Mouse (Mus musculus): ENCODE data around the gene Ift46. TPM values are rescaled to one million over a fixed set of nuclear protein-coding genes. Genes with fewer than 3 reads are reported as not detected.

Ift46 gene
- polyA plus RNA-seq, 1 experiment from 2014 or later: 98.3 TPM

DNA sequence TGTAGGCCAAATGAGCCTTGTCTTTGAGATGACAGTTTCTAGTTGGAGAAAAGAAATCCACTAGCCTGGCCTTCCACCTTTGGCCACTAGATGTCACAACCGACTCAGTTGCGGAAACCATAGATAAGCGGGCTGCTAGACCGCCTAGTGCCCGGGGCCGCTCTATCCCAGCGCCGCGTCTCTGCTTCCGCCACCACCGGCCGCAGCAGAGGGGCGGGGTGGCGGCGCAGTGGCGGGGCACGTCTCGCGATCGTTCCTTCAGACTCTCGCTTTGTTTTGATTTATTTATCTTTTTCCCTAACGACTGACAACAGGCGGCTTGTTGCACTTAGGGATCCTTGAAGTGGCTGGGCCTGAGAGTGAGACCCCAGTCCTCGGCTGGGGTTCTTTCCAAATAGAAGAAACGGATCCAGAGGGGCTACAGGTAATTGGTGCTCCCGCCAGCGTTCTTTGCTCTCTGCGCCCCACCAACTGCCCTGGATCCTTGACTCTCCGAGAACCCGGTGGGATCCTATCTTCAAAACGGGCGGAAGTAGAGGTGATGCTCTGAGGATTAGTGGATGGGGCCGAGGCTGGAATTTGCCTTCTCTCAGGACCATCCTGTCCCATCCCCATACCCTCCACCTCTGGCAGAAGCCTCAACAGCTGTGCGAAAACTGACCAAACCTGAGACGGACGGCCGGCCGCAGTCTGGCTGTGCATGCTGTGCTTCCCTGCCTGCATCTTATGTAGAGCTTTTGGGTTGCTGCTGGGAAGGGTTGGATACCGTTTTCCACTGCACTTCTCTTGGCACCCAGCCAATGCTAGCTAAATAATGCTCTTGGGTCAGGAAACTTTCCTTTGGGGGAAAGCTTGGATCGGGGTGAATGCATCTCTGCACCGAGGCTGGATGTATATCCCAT, 5.3 kb downstream of the Ift46 start:
- Histone ChIP-seq H3K4me2 (ENCODE audit: low read length) (peak overlapping the region; percentile 80), H3K9me3 (replicated peaks; ENCODE audit: low read length) (no peaks in the 10 kb centered on the region), H3K4me3 (replicated peaks; ENCODE audit: low read depth, low read length) (peak overlapping the region; percentile 80), H3K27me3 (ENCODE audit: insufficient read depth, low read length) (no peaks in the 10 kb centered on the region), H3K36me3 (ENCODE audit: insufficient read depth, low read length) (peaks cover 3% of the 10 kb centered on the region; the same call in 1 of the 2 replicates), H3K9ac (ENCODE audit: low read depth, low read length) (peak overlapping the region; percentile 91), H3K4me1 (replicated peaks; ENCODE audit: insufficient read depth, low read length) (no peaks in the 10 kb centered on the region), H3K27ac (peak overlapping the region; percentile 95)
- TF ChIP-seq CTCF (IDR thresholded peaks at IDR 0.05; ENCODE audit: low read depth): peak; percentile 96
- peak; percentile 99 for ATAC-seq (replicated peaks; ENCODE audit: low FRiP score, low read depth)
- DNase-seq (ENCODE audit: low spot score): peak; percentile 99
- under 1% methylated on average over 41 of the region's 41 CpGs for WGBS

- Histone ChIP-seq H3K4me3 (replicated peaks; ENCODE audit: low read depth, low read length) (no peak overlapping the region), H3K4me1 (replicated peaks; ENCODE audit: insufficient read depth, low read length) (no peaks in the 10 kb centered on the region), H3K27ac (no peak overlapping the region), H3K4me2 (ENCODE audit: low read length) (no peak overlapping the region), H3K9ac (ENCODE audit: low read depth, low read length) (no peak overlapping the region), H3K27me3 (ENCODE audit: insufficient read depth, low read length) (no peaks in the 10 kb centered on the region), H3K36me3 (ENCODE audit: insufficient read depth, low read length) (peaks cover 40% of the 10 kb centered on the region), H3K9me3 (replicated peaks; ENCODE audit: low read length) (no peaks in the 10 kb centered on the region)
- DNase-seq (ENCODE audit: low spot score) (no peak), ATAC-seq (replicated peaks; ENCODE audit: low FRiP score, low read depth) (no peak)
- 83% methylated on average over 9 of the region's 9 CpGs for WGBS
- TF ChIP-seq CTCF (IDR thresholded peaks at IDR 0.05; ENCODE audit: low read depth): no peak
Measured at GRCm38 (mm10) chr9:44792842-44793241, 25.1 kb downstream of the Ift46 start.

DNA sequence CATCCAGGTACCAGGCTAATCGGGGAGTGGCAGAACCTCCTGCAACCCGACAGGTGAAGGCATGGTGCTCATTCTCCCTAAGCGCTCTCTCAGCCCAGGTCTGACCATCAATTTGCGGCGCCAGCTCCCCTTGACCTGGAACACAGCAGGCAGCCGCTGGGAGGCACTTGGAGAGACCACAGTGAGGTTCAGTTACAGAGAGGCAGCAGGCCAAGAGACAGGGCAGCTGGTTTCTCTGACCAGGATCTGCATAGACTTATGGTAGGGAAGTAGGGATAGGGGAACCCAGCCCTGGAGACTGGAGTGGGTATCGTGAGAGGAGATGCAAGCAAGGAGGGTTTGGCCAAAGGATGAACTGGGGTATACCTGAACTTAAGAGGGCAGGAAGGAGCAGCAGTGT, 30.6 kb downstream of the Ift46 start:
- H3K4me3 ChIP-seq (replicated peaks; ENCODE audit: low read depth, low read length): peak overlapping the region; percentile 37; the same call in 1 of the 2 replicates
- TF ChIP-seq CTCF (IDR thresholded peaks at IDR 0.05; ENCODE audit: low read depth): no peak

GRCm38 (mm10) chr9:44799102-44799957, 31.6 kb downstream of the Ift46 start, which contains the start of gene Tmem25:
Tmem25 (minus strand) TSS chr9:44799307.
- Histone ChIP-seq H3K27me3 (ENCODE audit: insufficient read depth, low read length) (no peaks in the 10 kb centered on the region), H3K4me3 (replicated peaks; ENCODE audit: low read depth, low read length) (peak within 1 kb of the TSS; percentile 37), H3K4me2 (ENCODE audit: low read length) (peak within 1 kb of the TSS; percentile 68), H3K9me3 (replicated peaks; ENCODE audit: low read length) (no peaks in the 10 kb centered on the region), H3K9ac (ENCODE audit: low read depth, low read length) (peak within 1 kb of the TSS; percentile 63), H3K4me1 (replicated peaks; ENCODE audit: insufficient read depth, low read length) (no peaks in the 10 kb centered on the region; the same call in 1 of the 2 replicates), H3K36me3 (ENCODE audit: insufficient read depth, low read length) (no peaks in the 10 kb centered on the region), H3K27ac (peak within 1 kb of the TSS; percentile 87)
- TF ChIP-seq CTCF (IDR thresholded peaks at IDR 0.05; ENCODE audit: low read depth): no peak
- DNase-seq (ENCODE audit: low spot score) (peak; percentile 78), ATAC-seq (replicated peaks; ENCODE audit: low FRiP score, low read depth) (peak; percentile 89)
- under 1% methylated on average over 75 of the region's 75 CpGs for WGBS

More for the DNA sequence above, 30.6 kb downstream of the Ift46 start:
- ATAC-seq (replicated peaks; ENCODE audit: low FRiP score, low read depth) (no peak), DNase-seq (ENCODE audit: low spot score) (no peak)
- no peaks in the 10 kb centered on the region; the same call in 1 of the 2 replicates for H3K4me1 ChIP-seq (replicated peaks; ENCODE audit: insufficient read depth, low read length)
- no peaks in the 10 kb centered on the region for H3K9me3 ChIP-seq (replicated peaks; ENCODE audit: low read length)
- H3K9ac ChIP-seq (ENCODE audit: low read depth, low read length): peak overlapping the region; percentile 63; the same call in 1 of the 2 replicates
- H3K27ac ChIP-seq: peak overlapping the region; percentile 25; the same call in 1 of the 2 replicates
- peak overlapping the region; percentile 68 for H3K4me2 ChIP-seq (ENCODE audit: low read length)
- H3K36me3 ChIP-seq (ENCODE audit: insufficient read depth, low read length): 0 out of 2 replicates have a peak, but pooled peaks cover 2% of the 10 kb centered on the region
- no peaks in the 10 kb centered on the region for H3K27me3 ChIP-seq (ENCODE audit: insufficient read depth, low read length)
- 41% methylated on average over 7 of the region's 7 CpGs for WGBS

GRCm38 (mm10) chr9:44799958-44800324, 32.2 kb downstream of the Ift46 start:
- Histone ChIP-seq H3K4me2 (ENCODE audit: low read length) (peak overlapping the region; percentile 68), H3K36me3 (ENCODE audit: insufficient read depth, low read length) (no peaks in the 10 kb centered on the region), H3K27ac (peak overlapping the region; percentile 87), H3K4me3 (replicated peaks; ENCODE audit: low read depth, low read length) (peak overlapping the region; percentile 37; the same call in 1 of the 2 replicates), H3K27me3 (ENCODE audit: insufficient read depth, low read length) (no peaks in the 10 kb centered on the region), H3K9ac (ENCODE audit: low read depth, low read length) (no peak overlapping the region; the same call in 1 of the 2 replicates), H3K4me1 (replicated peaks; ENCODE audit: insufficient read depth, low read length) (no peaks in the 10 kb centered on the region; the same call in 1 of the 2 replicates), H3K9me3 (replicated peaks; ENCODE audit: low read length) (no peaks in the 10 kb centered on the region)
- 30% methylated on average over 9 of the region's 9 CpGs for WGBS
- TF ChIP-seq CTCF (IDR thresholded peaks at IDR 0.05; ENCODE audit: low read depth): no peak
- ATAC-seq (replicated peaks; ENCODE audit: low FRiP score, low read depth) (no peak), DNase-seq (ENCODE audit: low spot score) (no peak)

GRCm38 (mm10) chr9:44801669-44802068, 34.0 kb downstream of the Ift46 start:
- DNase-seq (ENCODE audit: low spot score) (no peak), ATAC-seq (replicated peaks; ENCODE audit: low FRiP score, low read depth) (no peak)
- Histone ChIP-seq H3K4me1 (replicated peaks; ENCODE audit: insufficient read depth, low read length) (no peaks in the 10 kb centered on the region; the same call in 1 of the 2 replicates), H3K9ac (ENCODE audit: low read depth, low read length) (0 out of 2 replicates have a peak overlapping the region, but pooled peaks have one; percentile 27), H3K9me3 (replicated peaks; ENCODE audit: low read length) (no peaks in the 10 kb centered on the region), H3K27me3 (ENCODE audit: insufficient read depth, low read length) (no peaks in the 10 kb centered on the region), H3K27ac (peak overlapping the region; percentile 87), H3K4me2 (ENCODE audit: low read length) (peak overlapping the region; percentile 68), H3K4me3 (replicated peaks; ENCODE audit: low read depth, low read length) (no peak overlapping the region), H3K36me3 (ENCODE audit: insufficient read depth, low read length) (peaks cover 12% of the 10 kb centered on the region)
- no peak for TF ChIP-seq CTCF (IDR thresholded peaks at IDR 0.05; ENCODE audit: low read depth)
- 84% methylated on average over 6 of the region's 6 CpGs for WGBS

Data from kidney, postnatal 0 days (tissue).